Mouse (Mus musculus): ENCODE results near the gene Pum2. TPM values are rescaled to one million over a fixed set of nuclear protein-coding genes. Genes with fewer than 3 reads are reported as not detected.

Gene Pum2
- total RNA-seq, 2 experiments from 2014 or later, result 129 to 131 TPM

DNA sequence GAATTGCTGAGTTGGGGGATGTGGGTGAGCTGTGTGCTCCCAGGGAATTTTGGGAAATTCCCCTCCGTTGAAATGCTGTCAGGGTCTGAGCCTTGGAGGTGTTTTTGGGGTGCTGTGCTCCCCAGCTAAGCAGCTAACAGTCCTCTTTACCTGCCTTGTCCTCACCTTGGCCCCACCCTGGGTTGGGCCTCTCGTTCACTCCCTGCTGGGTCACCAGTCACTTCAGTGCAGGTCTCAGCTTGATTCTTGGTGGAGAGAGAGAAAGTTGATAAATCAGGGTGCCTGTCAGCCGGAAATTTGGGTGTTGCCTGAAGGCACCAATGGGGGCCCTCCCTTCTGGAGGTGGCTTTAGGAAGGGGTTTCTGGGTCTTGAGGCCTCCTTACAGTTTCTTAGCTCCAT, 108.6 kb downstream of the Pum2 start:
- DNase-seq (ENCODE audit: low spot score), result no peak
- intact Hi-C loops (cut with DNase I), result no loop called here

DNA sequence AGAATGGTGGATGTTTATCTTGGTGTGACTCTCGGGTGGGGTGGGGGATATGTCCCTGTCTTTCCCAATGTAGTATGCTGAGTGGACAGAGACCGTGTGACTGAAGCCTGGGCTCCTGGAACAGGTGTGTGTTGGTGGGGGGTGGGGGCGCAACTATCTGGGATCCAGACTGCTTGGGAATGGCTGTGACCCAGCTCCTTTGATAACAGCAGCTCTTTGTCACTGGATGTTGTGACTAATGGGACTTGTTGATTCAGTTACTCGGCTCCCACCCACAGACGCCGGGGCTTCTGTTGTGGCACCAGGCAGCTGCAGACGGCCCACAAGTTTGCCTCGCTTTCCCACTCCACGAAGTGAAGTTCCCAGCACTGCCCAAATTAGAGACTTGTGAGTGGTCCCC, 110.3 kb downstream of the Pum2 start:
- no peak for DNase-seq (ENCODE audit: low spot score)
- intact Hi-C loops (cut with DNase I), result no loop called here

DNA sequence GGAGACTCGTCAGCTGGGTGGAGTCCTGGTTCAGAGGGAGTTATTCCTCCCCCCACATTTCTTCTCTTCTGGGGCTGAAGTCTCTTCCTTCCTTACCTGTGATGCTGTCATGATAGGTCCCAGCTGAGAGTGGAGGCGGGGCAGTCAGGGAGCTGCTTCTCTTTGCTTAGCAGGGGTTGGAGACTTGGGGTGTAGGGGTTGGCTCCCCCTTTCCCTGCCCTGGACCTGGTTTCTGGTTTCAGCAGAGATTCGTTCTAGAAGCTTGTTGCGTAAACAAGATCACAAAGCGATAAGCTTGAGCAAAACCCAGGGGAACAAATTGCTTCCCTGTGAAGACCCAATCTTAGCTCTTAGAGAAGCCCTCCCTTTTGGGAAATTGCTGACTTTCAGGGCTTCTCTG, 112.5 kb downstream of the Pum2 start:
- intact Hi-C loops (cut with DNase I), result no loop called here
- no peak for DNase-seq (ENCODE audit: low spot score)

DNA sequence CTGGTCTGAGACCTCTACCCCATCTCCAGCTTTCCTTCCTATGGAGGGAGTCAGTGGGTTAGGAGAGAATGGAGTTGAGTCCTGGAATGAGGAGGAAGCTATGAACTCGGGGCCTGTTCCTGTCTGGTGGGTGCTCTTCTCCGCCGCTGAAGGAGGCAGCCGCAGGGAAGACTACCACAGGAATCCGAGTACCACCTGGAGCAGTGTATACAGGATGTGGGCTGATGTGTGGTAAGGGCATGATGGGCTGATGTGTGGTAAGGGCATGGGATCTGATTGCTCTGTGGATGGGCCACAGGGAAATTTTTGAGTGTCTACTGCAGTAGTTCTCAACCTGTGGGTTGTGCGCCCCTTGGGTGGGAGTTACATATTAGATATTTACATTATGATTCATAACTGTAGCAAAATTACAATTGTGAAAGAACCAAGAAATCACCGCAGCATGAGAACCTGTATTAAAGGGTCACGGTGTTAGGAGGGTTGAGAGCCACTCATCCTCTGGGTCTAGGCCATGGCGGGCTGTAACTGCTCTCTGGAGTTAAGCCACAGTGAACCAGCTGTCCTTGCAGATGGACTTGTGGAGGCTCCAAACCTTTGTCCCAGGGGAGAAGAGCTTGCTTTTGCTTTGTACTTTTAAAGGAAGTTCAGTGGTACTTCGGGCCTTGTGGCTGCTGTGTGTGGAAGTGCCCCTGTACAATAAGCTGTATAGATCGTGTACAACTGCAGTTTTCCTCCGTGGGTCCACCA, 113.2 kb downstream of the Pum2 start:
- intact Hi-C loops (cut with DNase I), result no loop called here
- DNase-seq (ENCODE audit: low spot score), result no peak

DNA sequence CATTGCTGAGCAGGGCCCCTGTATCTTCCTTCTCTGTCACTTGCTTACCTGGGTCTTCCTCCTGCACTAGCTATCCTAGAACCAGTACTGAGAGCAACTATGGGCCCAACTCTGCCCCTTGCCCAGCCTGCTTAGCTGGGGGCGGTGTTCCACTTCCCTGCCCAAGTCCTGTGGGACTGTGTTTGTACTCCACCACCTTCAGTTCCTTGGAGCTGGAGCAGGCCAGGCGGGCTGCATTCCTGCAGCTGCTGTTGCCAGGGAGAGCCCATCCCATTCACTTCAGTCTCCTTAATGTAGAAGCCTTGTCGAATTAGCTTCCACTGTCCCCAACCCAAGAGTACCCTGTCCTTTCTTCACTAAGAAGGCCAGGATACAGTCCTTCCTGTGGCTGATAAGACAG, 114.5 kb downstream of the Pum2 start:
- DNase-seq (ENCODE audit: low spot score), result no peak
- intact Hi-C loops (cut with DNase I), result no loop called here

DNA sequence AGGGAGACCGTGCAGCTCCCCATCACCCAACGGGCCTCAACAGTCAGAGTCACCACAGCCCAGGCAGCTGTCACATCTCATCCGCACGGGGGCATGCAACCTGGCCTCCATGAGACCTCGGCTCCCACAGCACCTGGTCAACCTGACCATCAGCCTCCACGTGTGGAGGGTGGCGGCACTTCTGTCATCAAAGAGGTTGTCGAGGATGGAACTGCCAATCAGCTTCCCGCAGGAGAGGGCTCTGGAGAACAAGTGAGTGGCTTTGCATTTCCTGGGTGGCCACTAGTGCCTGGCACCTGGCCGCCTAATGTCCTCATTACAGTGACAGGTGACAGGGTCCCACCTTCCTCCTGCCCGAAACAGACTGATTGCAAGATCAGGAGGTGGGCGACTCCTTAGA, 116.7 kb downstream of the Pum2 start:
- intact Hi-C loops (cut with DNase I), result no loop called here

DNA sequence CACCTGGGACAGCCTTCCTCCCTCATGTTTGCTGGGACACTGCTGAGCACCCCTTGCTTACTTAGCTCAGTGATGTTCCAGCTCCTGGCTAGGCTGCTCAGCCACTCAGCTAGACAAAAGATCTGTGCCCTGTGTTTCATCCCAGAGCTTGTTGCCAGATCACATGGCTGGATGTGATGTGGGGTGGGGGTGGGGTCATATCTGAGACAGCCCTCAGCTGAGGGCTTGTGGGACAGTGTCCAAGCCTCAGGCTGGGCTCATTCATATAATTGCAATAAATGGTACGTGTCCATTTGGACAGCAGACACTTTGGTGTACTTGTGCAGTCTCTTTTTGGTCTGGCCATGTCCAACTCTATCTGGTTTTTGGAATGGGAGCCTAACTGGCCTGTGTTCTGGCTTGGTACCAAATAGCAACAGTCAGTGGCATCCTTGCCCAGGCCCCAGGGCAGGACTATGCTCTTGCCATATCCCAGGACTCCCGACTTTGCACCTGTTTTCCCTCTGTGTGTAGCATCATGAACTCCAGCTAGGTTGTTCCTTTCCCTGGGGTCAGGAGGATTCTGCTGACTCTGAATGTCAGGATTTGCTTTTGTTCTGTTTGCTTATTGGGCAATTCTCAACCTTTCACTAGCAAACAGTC, 119.6 kb downstream of the Pum2 start:
- intact Hi-C loops (cut with DNase I), result no loop called here
- no peak for DNase-seq (ENCODE audit: low spot score)

More for the DNA sequence above, 116.7 kb downstream of the Pum2 start:
- no peak for DNase-seq (ENCODE audit: low spot score)

DNA sequence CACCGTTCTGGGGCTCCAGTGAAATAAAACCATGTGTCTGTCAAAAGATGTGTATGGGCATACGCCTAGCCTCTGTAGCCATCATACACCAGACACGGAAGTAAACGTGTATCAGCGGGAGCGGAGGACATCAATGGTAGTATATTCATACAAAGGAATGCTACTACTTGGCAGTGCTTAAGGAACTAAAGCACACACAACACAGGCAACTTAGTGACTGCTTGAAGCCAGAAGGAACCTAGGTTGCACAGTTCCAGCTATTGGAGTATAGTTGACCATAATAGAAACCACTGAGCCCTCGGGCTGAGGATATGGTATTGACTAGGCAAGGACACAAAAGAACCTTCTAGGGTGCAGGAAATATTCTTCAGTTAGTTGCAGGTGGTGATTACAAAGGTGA, 124.0 kb downstream of the Pum2 start:
- no peak for DNase-seq (ENCODE audit: low spot score)
- intact Hi-C loops (cut with DNase I), result no loop called here

DNA sequence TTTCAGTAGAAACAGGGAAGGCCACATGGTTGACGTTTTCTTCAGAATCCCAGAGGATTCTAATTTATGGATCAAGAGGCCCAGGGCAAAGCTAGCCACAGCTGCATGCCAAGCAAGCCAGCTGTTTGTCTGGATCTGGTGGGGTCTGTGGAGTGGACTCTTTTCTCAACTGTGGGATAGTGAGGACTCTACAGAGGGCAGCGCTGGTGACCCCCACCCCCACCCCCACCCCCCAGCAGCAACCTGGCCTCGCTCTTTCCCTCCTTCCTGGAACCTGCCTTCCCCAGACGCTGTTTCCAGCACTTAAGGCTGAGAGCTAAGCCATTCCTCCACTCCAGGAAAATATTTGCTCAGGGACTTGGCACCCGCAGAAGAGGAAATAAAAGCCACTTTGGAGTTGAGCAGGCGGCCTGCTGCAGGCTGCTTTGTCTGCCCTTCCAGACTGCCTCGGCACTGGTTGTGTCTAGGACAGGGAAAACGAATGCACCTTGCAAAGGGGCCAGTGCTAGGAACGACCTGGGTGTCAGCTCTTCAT, 124.6 kb downstream of the Pum2 start:
- intact Hi-C loops (cut with DNase I), result no loop called here
- DNase-seq (ENCODE audit: low spot score), result no peak

Other genes starting within 250 kb of the Pum2 start
- 100 to 1,000 TPM; 149 to 156 TPM for gene Rhob, start 174.1 kb upstream of the Pum2 start, total RNA-seq (2021)
- not detected for gene Slc7a15, start 75.1 kb upstream of the Pum2 start, total RNA-seq (2021)
- 1 to 10 TPM; 7.2 TPM for gene Sdc1, start 97.2 kb downstream of the Pum2 start, total RNA-seq (2021)
- 100 to 1,000 TPM; 332 to 350 TPM for gene Laptm4a, start 247.5 kb downstream of the Pum2 start, total RNA-seq (2021)